Mouse (Mus musculus) myocyte (in vitro differentiated cells): ENCODE measurements around the gene Cbx8.

Experiments
- E2F4 ChIP-seq: IDR thresholded peaks from one replicate; pipeline ENCODE4 v1.6.1; 2011; ENCODE audit warnings: mild to moderate bottlenecking, control low read depth, moderate library complexity; ENCODE audit not compliant: insufficient read depth
- MAX ChIP-seq: IDR thresholded peaks from one replicate; pipeline ENCODE4 v1.6.1; 2011; ENCODE audit warnings: low read depth, mild to moderate bottlenecking, control low read depth
- MYOD1 ChIP-seq, 3 experiments: IDR thresholded peaks; one replicate each; pipeline ENCODE4 v1.6.1; 2011; ENCODE audit warnings: control low read depth in 2 of 3, low read depth in 2 of 3, mild to moderate bottlenecking in 2 of 3, moderate library complexity in 1 of 3; ENCODE audit not compliant: insufficient read length in 2 of 3, control insufficient read depth in 1 of 3
- MYOG ChIP-seq, 3 experiments: IDR thresholded peaks; one replicate each; pipeline ENCODE4 v1.6.1; 2011; ENCODE audit warnings: control low read depth in 2 of 3, low read depth in 2 of 3, mild to moderate bottlenecking in 2 of 3; ENCODE audit not compliant: insufficient read length in 2 of 3, control insufficient read depth in 1 of 3, insufficient read depth in 1 of 3
- POLR2A ChIP-seq: IDR thresholded peaks from one replicate; pipeline ENCODE4 v1.6.1; 2011; ENCODE audit warnings: low read depth, mild to moderate bottlenecking, control low read depth, moderate library complexity; ENCODE audit not compliant: insufficient read length
- POLR2AphosphoS2 ChIP-seq: IDR thresholded peaks from one replicate; pipeline ENCODE4 v1.6.1; 2011; ENCODE audit warnings: low read depth, control low read depth; ENCODE audit not compliant: insufficient read length
- TCF12 ChIP-seq: IDR thresholded peaks from one replicate; pipeline ENCODE4 v1.6.1; 2011; ENCODE audit warnings: mild to moderate bottlenecking, control low read depth; ENCODE audit not compliant: poor library complexity, insufficient read depth, severe bottlenecking
- USF1 ChIP-seq: IDR thresholded peaks from one replicate; pipeline ENCODE4 v1.6.1; 2011; ENCODE audit warnings: low read depth, mild to moderate bottlenecking, control low read depth, moderate library complexity

GRCm38 (mm10) chr11:119066841-119067240, 26.1 kb upstream of the Cbx8 start:
- TF ChIP-seq POLR2A (no peak), USF1 (no peak), TCF12 (no peak), E2F4 (no peak), MYOD1 (IDR thresholded peaks at IDR 0.05; ENCODE audit: control insufficient read depth in 1 of 3, insufficient read length in 2 of 3, low read depth in 2 of 3) (no peak), MAX (no peak), MYOG (IDR thresholded peaks at IDR 0.05; ENCODE audit: control insufficient read depth in 1 of 3, insufficient read depth in 1 of 3, insufficient read length in 2 of 3, low read depth in 2 of 3) (no peak), POLR2AphosphoS2 (no peak)
